Mouse (Mus musculus): ENCODE data around the gene Hist1h2ah. TPM values are rescaled to one million over a fixed set of nuclear protein-coding genes. Genes with fewer than 3 reads are reported as not detected.

The Hist1h2ah gene
- total and polyA plus RNA-seq, 3 experiments: 3.7 to 1,284 TPM; not detected in 1

DNA sequence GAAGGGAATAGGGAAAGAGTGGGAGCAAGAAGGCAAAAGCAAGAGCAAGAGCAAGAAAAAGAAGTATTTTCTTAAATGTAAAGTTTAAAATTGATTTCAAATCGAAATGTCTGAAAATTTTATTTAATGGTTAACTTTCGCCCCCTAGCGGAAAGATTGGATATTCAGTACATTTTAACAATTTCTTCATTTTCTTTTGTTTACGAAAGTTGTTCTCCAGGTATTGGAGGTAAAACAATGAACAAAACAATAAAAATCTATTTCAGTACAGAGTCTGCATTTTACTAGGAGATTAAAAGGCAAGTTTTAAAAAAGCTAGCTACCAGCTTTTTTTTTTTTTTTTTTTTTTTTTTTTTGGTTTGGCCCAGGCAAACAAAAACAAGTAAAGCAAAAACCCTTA is 4.9 kb downstream of the Hist1h2ah start:
- H3K27ac ChIP-seq (ENCODE audit: control insufficient read depth, low read depth, low read length): no peak overlapping the region
- H3K79me2 ChIP-seq (ENCODE audit: control insufficient read depth, insufficient read depth, low read length, poor library complexity): no peaks in the 10 kb centered on the region; the same call in 1 of the 2 replicates
- no peaks in the 10 kb centered on the region for H3K9me3 ChIP-seq (replicated peaks; ENCODE audit: insufficient read depth, low read length)
- peak overlapping the region; percentile 35 to 55 for H3K4me3 ChIP-seq (ENCODE audit: control insufficient read depth in 1 of 2, insufficient read depth in 1 of 2, low read depth in 2 of 2, low read length in 2 of 2)
- peaks cover 0 to 7% of the 10 kb centered on the region in 2 experiments; a peak in 2 of 4 replicates for H3K36me3 ChIP-seq (ENCODE audit: control insufficient read depth in 1 of 2, insufficient read depth in 2 of 2, low read length in 2 of 2)
- no peaks in the 10 kb centered on the region for H3K27me3 ChIP-seq (ENCODE audit: control insufficient read depth in 1 of 2, insufficient read depth in 2 of 2, low read length in 2 of 2)
- peak; percentile 75 for DNase-seq (ENCODE audit: low read depth, low spot score)
- no peak for TF ChIP-seq GABPA (IDR thresholded peaks at IDR 0.05; ENCODE audit: low read depth, low read length)
- peak in 1 of 3 experiments; percentile 35; a peak in 3 of 6 replicates for TF ChIP-seq CTCF (IDR thresholded peaks at IDR 0.05 in 2 of 3, conservative IDR thresholded peaks at IDR 0.05 in 1 of 3; ENCODE audit: control insufficient read depth in 1 of 3, insufficient read depth in 1 of 3, low read depth in 2 of 3, low read length in 3 of 3, poor library complexity in 1 of 3, severe bottlenecking in 1 of 3)
- peak overlapping the region; percentile 47 for H3K9ac ChIP-seq (ENCODE audit: control insufficient read depth, low read depth, low read length, poor library complexity, severe bottlenecking)
- H3K4me1 ChIP-seq (ENCODE audit: control insufficient read depth in 1 of 2, insufficient read depth in 2 of 2, low read length in 2 of 2): peaks cover 0 to 4% of the 10 kb centered on the region in 2 experiments; a peak in 2 of 4 replicates

DNA sequence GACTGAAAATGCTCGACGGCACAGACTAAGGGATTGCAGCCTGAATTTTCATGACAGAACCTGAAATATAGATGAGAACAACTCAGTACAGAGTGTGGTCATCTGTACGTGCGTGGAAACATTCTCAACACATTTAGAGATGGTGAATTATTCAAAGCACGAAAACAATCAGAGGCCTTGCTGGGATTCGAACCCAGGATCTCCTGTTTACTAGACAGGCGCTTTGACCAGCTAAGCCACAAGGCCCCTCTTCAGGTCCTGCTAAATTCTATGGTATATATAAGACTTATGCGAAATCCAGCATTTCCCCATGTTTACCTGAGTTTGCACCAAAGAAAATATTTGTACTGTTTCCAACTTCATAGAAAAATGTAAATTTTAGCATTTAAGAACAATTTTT is 5.4 kb downstream of the Hist1h2ah start:
- DNase-seq (ENCODE audit: low read depth, low spot score): peak; percentile 90
- Histone ChIP-seq H3K9ac (ENCODE audit: control insufficient read depth, low read depth, low read length, poor library complexity, severe bottlenecking) (peak overlapping the region; percentile 56), H3K4me1 (ENCODE audit: control insufficient read depth in 1 of 2, insufficient read depth in 2 of 2, low read length in 2 of 2) (peaks cover 0 to 4% of the 10 kb centered on the region in 2 experiments; a peak in 2 of 4 replicates), H3K36me3 (ENCODE audit: control insufficient read depth in 1 of 2, insufficient read depth in 2 of 2, low read length in 2 of 2) (peaks cover 0 to 7% of the 10 kb centered on the region in 2 experiments; a peak in 2 of 4 replicates), H3K9me3 (replicated peaks; ENCODE audit: insufficient read depth, low read length) (no peaks in the 10 kb centered on the region), H3K27me3 (ENCODE audit: control insufficient read depth in 1 of 2, insufficient read depth in 2 of 2, low read length in 2 of 2) (no peaks in the 10 kb centered on the region), H3K27ac (ENCODE audit: control insufficient read depth, low read depth, low read length) (peak overlapping the region; percentile 11; the same call in 1 of the 2 replicates), H3K79me2 (ENCODE audit: control insufficient read depth, insufficient read depth, low read length, poor library complexity) (no peaks in the 10 kb centered on the region; the same call in 1 of the 2 replicates), H3K4me3 (ENCODE audit: control insufficient read depth in 1 of 2, insufficient read depth in 1 of 2, low read depth in 2 of 2, low read length in 2 of 2) (peak overlapping the region; percentile 35 to 80)
- TF ChIP-seq CHD2 (IDR thresholded peaks at IDR 0.05; ENCODE audit: low read length) (no peak), TBP (IDR thresholded peaks at IDR 0.05; ENCODE audit: low read depth, low read length) (peak; percentile 99)

DNA sequence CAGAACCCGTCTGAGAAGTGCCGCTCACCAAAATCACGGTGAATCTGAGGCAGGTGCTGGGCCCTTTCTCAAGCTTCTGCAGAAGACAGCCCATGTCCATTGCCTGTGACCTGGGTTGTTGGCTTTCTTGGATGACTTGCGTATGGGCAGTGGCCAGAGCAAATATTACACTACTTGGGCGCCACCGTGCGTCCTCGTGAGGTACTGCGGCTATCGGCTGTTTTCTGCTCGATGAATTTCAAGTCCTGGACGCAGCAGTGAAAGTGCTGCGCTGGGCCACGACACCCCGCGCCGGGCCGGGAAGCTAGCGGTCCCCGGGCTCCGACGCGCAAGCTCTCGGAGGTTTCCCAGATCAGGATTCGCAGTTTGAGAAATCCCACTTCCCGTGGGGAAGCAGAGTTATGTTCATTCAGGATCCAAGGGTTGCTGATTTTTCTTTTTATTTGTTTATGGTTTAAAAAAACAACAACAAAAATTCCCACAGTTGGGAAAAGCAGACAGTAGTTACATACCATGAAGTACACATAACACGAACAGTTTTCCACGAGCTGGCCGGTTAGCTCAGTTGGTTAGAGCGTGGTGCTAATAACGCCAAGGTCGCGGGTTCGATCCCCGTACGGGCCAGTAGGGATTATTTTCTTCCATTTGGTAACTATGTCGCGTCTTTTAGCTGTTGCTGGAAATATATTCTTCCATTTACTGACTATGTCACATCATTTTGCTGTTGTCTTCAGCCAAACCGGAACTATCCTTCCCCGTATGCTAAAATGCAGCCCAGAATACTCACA is 6.5 kb downstream of the Hist1h2ah start:
- Histone ChIP-seq H3K4me3 (ENCODE audit: control insufficient read depth in 1 of 2, insufficient read depth in 1 of 2, low read depth in 2 of 2, low read length in 2 of 2) (peak overlapping the region; percentile 60 to 80), H3K79me2 (ENCODE audit: control insufficient read depth, insufficient read depth, low read length, poor library complexity) (no peaks in the 10 kb centered on the region; the same call in 1 of the 2 replicates), H3K27me3 (ENCODE audit: control insufficient read depth in 1 of 2, insufficient read depth in 2 of 2, low read length in 2 of 2) (no peaks in the 10 kb centered on the region), H3K9ac (ENCODE audit: control insufficient read depth, low read depth, low read length, poor library complexity, severe bottlenecking) (peak overlapping the region; percentile 83), H3K36me3 (ENCODE audit: control insufficient read depth in 1 of 2, insufficient read depth in 2 of 2, low read length in 2 of 2) (no peaks in the 10 kb centered on the region; a peak in 2 of 4 replicates), H3K9me3 (replicated peaks; ENCODE audit: insufficient read depth, low read length) (no peaks in the 10 kb centered on the region), H3K27ac (ENCODE audit: control insufficient read depth, low read depth, low read length) (peak overlapping the region; percentile 28; the same call in 1 of the 2 replicates), H3K4me1 (ENCODE audit: control insufficient read depth in 1 of 2, insufficient read depth in 2 of 2, low read length in 2 of 2) (peaks cover 0 to under 1% of the 10 kb centered on the region in 2 experiments; a peak in 2 of 4 replicates)
- TF ChIP-seq TBP (IDR thresholded peaks at IDR 0.05; ENCODE audit: low read depth, low read length) (peak; percentile 100), CTCF (IDR thresholded peaks at IDR 0.05 in 2 of 3, conservative IDR thresholded peaks at IDR 0.05 in 1 of 3; ENCODE audit: control insufficient read depth in 1 of 3, insufficient read depth in 1 of 3, low read depth in 2 of 3, low read length in 3 of 3, poor library complexity in 1 of 3, severe bottlenecking in 1 of 3) (peak in 2 of 3 experiments; percentile 71 to 84; a peak in 4 of 6 replicates), MYB (IDR thresholded peaks at IDR 0.05; ENCODE audit: low read depth, low read length) (no peak)
- DNase-seq (ENCODE audit: low read depth, low spot score): peak; percentile 93
